Mouse (Mus musculus): ENCODE data around the gene Snx5. TPM values are rescaled to one million over a fixed set of nuclear protein-coding genes. Genes with fewer than 3 reads are reported as not detected.

Snx5 gene
- polyA plus RNA-seq, 2 experiments = 66.3 to 67.0 TPM

- no peaks in the 10 kb centered on the region for H3K27me3 ChIP-seq (ENCODE audit: control insufficient read depth, insufficient read depth, low read length)
- DNase-seq (ENCODE audit: low read depth in 3 of 3, low spot score in 3 of 3) = no peak
- WGBS (ENCODE audit: insufficient replicate concordance) = 32% methylated on average over 5 of the region's 5 CpGs
Observed at GRCm38 (mm10) chr2:144247337-144247978, 23.2 kb downstream of the Snx5 start.

GRCm38 (mm10) chr2:144246270-144246669 lies 24.4 kb downstream of the Snx5 start:
- Histone ChIP-seq H3K9ac (replicated peaks) (no peak overlapping the region), H3K36me3 (replicated peaks; ENCODE audit: control insufficient read depth, insufficient read depth, low read depth) (peaks cover 19% of the 10 kb centered on the region), H3K4me2 (ENCODE audit: low read depth) (no peak overlapping the region), H3K27ac (no peak overlapping the region), H3K9me3 (ENCODE audit: control insufficient read depth, low read length) (no peaks in the 10 kb centered on the region), H3K4me3 (ENCODE audit: insufficient read depth in 1 of 2, low read depth in 2 of 2, low read length in 2 of 2) (no peak overlapping the region), H3K27me3 (ENCODE audit: control insufficient read depth, insufficient read depth, low read length) (no peaks in the 10 kb centered on the region), H3K4me1 (replicated peaks; ENCODE audit: control insufficient read depth in 2 of 2, insufficient read depth in 2 of 2, low read length in 1 of 2) (no peaks in the 10 kb centered on the region)
- TF ChIP-seq EP300 (IDR thresholded peaks at IDR 0.05; ENCODE audit: low read depth) (no peak), CTCF (IDR thresholded peaks at IDR 0.05; ENCODE audit: low read depth) (no peak)
- DNase-seq (ENCODE audit: low read depth in 3 of 3, low spot score in 3 of 3) (no peak), ATAC-seq (ENCODE audit: insufficient read depth) (no peak)
- 63% methylated on average over 2 of the region's 2 CpGs for WGBS (ENCODE audit: insufficient replicate concordance)

More at GRCm38 (mm10) chr2:144247337-144247978, 23.2 kb downstream of the Snx5 start:
- Histone ChIP-seq H3K9ac (replicated peaks) (no peak overlapping the region), H3K27ac (no peak overlapping the region), H3K4me1 (replicated peaks; ENCODE audit: control insufficient read depth in 2 of 2, insufficient read depth in 2 of 2, low read length in 1 of 2) (no peaks in the 10 kb centered on the region), H3K4me2 (ENCODE audit: low read depth) (no peak overlapping the region), H3K4me3 (ENCODE audit: insufficient read depth in 1 of 2, low read depth in 2 of 2, low read length in 2 of 2) (no peak overlapping the region), H3K9me3 (ENCODE audit: control insufficient read depth, low read length) (no peaks in the 10 kb centered on the region), H3K36me3 (replicated peaks; ENCODE audit: control insufficient read depth, insufficient read depth, low read depth) (peaks cover 31% of the 10 kb centered on the region)
- ATAC-seq (ENCODE audit: insufficient read depth) = no peak
- TF ChIP-seq EP300 (IDR thresholded peaks at IDR 0.05; ENCODE audit: low read depth) = no peak
- no peak for TF ChIP-seq CTCF (IDR thresholded peaks at IDR 0.05; ENCODE audit: low read depth)

DNA sequence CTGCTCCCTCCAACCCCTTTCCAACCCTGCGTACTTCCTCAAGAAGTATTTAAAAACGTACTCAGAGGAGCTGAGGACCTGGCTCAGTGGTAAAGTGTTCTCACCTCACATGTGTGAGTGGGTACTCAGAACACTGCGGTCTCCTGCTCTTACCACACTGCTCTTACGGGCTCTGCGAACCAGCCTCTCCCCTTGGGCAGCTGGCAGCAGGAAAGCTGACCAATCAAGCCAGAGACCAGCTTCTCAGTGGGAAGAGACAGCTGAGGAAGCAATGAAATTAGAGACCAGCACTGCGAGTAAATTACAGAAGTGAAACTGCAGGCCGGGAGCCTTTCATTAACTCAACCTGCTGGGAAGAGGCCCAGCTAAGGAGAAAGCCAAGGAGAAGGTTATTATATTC lies 25.2 kb downstream of the Snx5 start:
- no peak for ATAC-seq (ENCODE audit: insufficient read depth)
- TF ChIP-seq EP300 (IDR thresholded peaks at IDR 0.05; ENCODE audit: low read depth) = no peak
- no peak for TF ChIP-seq CTCF (IDR thresholded peaks at IDR 0.05; ENCODE audit: low read depth)
- Histone ChIP-seq H3K4me3 (ENCODE audit: insufficient read depth in 1 of 2, low read depth in 2 of 2, low read length in 2 of 2) (no peak overlapping the region), H3K27me3 (ENCODE audit: control insufficient read depth, insufficient read depth, low read length) (no peaks in the 10 kb centered on the region), H3K27ac (no peak overlapping the region), H3K9ac (replicated peaks) (no peak overlapping the region), H3K9me3 (ENCODE audit: control insufficient read depth, low read length) (no peaks in the 10 kb centered on the region), H3K36me3 (replicated peaks; ENCODE audit: control insufficient read depth, insufficient read depth, low read depth) (peaks cover 12% of the 10 kb centered on the region), H3K4me1 (replicated peaks; ENCODE audit: control insufficient read depth in 2 of 2, insufficient read depth in 2 of 2, low read length in 1 of 2) (no peaks in the 10 kb centered on the region), H3K4me2 (ENCODE audit: low read depth) (no peak overlapping the region)
- 40% methylated on average over 7 of the region's 7 CpGs for WGBS (ENCODE audit: insufficient replicate concordance)
- no peak for DNase-seq (ENCODE audit: low read depth in 3 of 3, low spot score in 3 of 3)

DNA sequence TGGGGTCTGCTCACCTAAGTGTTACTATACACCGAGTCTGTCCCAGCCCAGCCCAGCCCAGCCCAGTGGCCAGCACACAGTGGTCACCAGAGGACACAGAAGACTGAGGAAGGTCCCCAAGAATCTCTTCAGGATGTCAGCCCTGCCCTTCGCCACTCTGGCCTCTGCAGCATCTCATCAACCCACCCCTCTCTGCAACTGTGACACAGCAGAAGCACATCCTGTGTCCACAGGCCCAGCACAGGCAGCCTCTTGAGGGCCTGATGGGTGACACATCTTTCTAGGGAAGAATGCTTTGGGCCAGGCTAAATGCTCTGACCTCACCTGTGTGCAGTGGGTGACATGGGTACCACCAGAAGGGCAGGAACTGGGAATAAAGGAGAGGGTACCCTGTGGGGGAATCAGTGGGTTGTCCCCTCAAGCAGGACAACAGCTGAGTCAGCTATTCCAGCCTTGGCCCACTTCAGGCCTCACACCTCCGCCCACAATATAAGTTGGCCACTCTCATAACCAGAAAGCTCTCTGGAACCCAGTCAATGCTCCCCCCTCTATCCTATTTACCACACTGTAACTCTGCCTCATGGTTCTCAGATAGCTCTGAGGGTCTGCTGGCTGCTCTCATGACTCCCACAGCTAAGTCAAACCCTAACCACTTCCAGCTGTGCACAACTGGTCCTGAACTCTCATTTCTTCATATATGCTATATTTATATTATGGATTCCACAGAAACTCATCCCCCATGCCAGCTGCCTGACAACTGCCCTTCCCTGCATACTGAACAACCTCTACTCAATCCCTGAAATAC lies 30.4 kb downstream of the Snx5 start:
- no peak overlapping the region for H3K27ac ChIP-seq
- no peak for ATAC-seq (ENCODE audit: insufficient read depth)

GRCm38 (mm10) chr2:144239318-144239717 lies 31.4 kb downstream of the Snx5 start:
- Histone ChIP-seq H3K27ac (no peak overlapping the region), H3K9ac (replicated peaks) (no peak overlapping the region), H3K36me3 (replicated peaks; ENCODE audit: control insufficient read depth, insufficient read depth, low read depth) (no peaks in the 10 kb centered on the region), H3K4me3 (ENCODE audit: insufficient read depth in 1 of 2, low read depth in 2 of 2, low read length in 2 of 2) (no peak overlapping the region), H3K4me2 (ENCODE audit: low read depth) (no peak overlapping the region), H3K27me3 (ENCODE audit: control insufficient read depth, insufficient read depth, low read length) (no peaks in the 10 kb centered on the region), H3K4me1 (replicated peaks; ENCODE audit: control insufficient read depth in 2 of 2, insufficient read depth in 2 of 2, low read length in 1 of 2) (no peaks in the 10 kb centered on the region), H3K9me3 (ENCODE audit: control insufficient read depth, low read length) (peaks cover 4% of the 10 kb centered on the region; the same call in 1 of the 2 replicates)
- no peak for TF ChIP-seq CTCF (IDR thresholded peaks at IDR 0.05; ENCODE audit: low read depth)
- no peak for TF ChIP-seq EP300 (IDR thresholded peaks at IDR 0.05; ENCODE audit: low read depth)
- ATAC-seq (ENCODE audit: insufficient read depth) (no peak), DNase-seq (ENCODE audit: low read depth in 3 of 3, low spot score in 3 of 3) (no peak)
- 40% methylated on average over 2 of the region's 2 CpGs for WGBS (ENCODE audit: insufficient replicate concordance)

More for the DNA sequence above, 30.4 kb downstream of the Snx5 start:
- TF ChIP-seq EP300 (IDR thresholded peaks at IDR 0.05; ENCODE audit: low read depth) (no peak), CTCF (IDR thresholded peaks at IDR 0.05; ENCODE audit: low read depth) (no peak)
- 48% methylated on average over 3 of the region's 3 CpGs for WGBS (ENCODE audit: insufficient replicate concordance)
- DNase-seq (ENCODE audit: low read depth in 3 of 3, low spot score in 3 of 3) = no peak
- no peaks in the 10 kb centered on the region for H3K9me3 ChIP-seq (ENCODE audit: control insufficient read depth, low read length)
- H3K27me3 ChIP-seq (ENCODE audit: control insufficient read depth, insufficient read depth, low read length) = no peaks in the 10 kb centered on the region
- H3K4me1 ChIP-seq (replicated peaks; ENCODE audit: control insufficient read depth in 2 of 2, insufficient read depth in 2 of 2, low read length in 1 of 2) = no peaks in the 10 kb centered on the region
- no peak overlapping the region for H3K9ac ChIP-seq (replicated peaks)
- no peaks in the 10 kb centered on the region for H3K36me3 ChIP-seq (replicated peaks; ENCODE audit: control insufficient read depth, insufficient read depth, low read depth)
- no peak overlapping the region for H3K4me2 ChIP-seq (ENCODE audit: low read depth)
- H3K4me3 ChIP-seq (ENCODE audit: insufficient read depth in 1 of 2, low read depth in 2 of 2, low read length in 2 of 2) = no peak overlapping the region
